Mouse (Mus musculus) erythroblast, embryonic 14.5 days (primary cell): Measurements from ENCODE around the gene Cacul1. TPM values are rescaled to one million over a fixed set of nuclear protein-coding genes. Genes with fewer than 3 reads are reported as not detected.

Experiments
- H3K27me3 ChIP-seq: 2 replicates; pipeline ENCODE4 v1.6.1; 2012; ENCODE audit warnings: inconsistent platforms; ENCODE audit not compliant: control insufficient read depth
- H3K36me3 ChIP-seq: 2 replicates; pipeline ENCODE4 v1.6.1; 2012; ENCODE audit warnings: mild to moderate bottlenecking, inconsistent platforms; ENCODE audit not compliant: control insufficient read depth
- H3K4me1 ChIP-seq: 2 replicates; pipeline ENCODE4 v1.6.1; 2012; ENCODE audit warnings: inconsistent platforms; ENCODE audit not compliant: control insufficient read depth
- H3K4me3 ChIP-seq: replicated peaks from 2 replicates; pipeline ENCODE3; 2012; ENCODE audit warnings: moderate library complexity, mild to moderate bottlenecking, inconsistent platforms
- H3K9me3 ChIP-seq: 2 replicates; pipeline ENCODE4 v1.6.1; 2012; ENCODE audit warnings: low read length, inconsistent platforms, mixed read lengths; ENCODE audit not compliant: control insufficient read depth
- GATA1 ChIP-seq: IDR thresholded peaks from 2 replicates; pipeline ENCODE4 v1.6.1; 2012; ENCODE audit warnings: low read length, inconsistent platforms, mixed read lengths
- TAL1 ChIP-seq: IDR thresholded peaks from 3 replicates; pipeline ENCODE4 v1.6.1; 2012; ENCODE audit warnings: low read length, inconsistent platforms, mixed read lengths
- polyA plus RNA-seq: library from polyadenylated mRNA; stranded (reverse); fragments of >175 nt; gene quantifications from 2 replicates; pipeline ENCODE4 v1.2.3, GENCODE M21; 2012

Cacul1 gene
- polyA plus RNA-seq, 1 experiment: 1.6 TPM

- Histone ChIP-seq H3K9me3 (no peaks in the 10 kb centered on the region), H3K4me3 (no peak overlapping the region), H3K36me3 (peaks cover 17% of the 10 kb centered on the region), H3K4me1 (no peaks in the 10 kb centered on the region), H3K27me3 (no peaks in the 10 kb centered on the region)
- TF ChIP-seq GATA1 (no peak), TAL1 (no peak)
Observed at GRCm38 (mm10) chr19:60543302-60543701, 37.5 kb downstream of the Cacul1 start.

DNA sequence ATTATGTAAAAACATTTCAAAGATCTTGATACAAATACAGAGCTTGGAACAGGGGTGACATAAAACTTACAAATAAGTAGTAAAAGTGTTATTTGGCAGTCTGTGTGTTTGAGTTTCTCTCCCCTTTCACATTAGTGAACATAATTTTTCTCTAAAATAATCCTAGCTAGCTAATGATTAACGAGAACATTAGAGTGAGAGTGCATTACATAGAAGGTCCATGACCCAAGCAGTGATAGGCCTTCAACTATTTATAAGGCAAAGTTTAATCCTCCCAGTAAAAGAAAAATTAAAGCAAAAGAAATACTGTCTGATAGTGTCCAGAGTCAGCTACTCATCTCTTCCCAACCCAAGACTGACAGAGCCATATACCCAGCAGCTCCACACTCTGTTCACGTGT, 48.9 kb downstream of the Cacul1 start:
- Histone ChIP-seq H3K36me3 (peaks cover 35% of the 10 kb centered on the region), H3K27me3 (no peaks in the 10 kb centered on the region), H3K9me3 (no peaks in the 10 kb centered on the region), H3K4me1 (no peaks in the 10 kb centered on the region), H3K4me3 (no peak overlapping the region)
- TF ChIP-seq TAL1 (no peak), GATA1 (no peak)

GRCm38 (mm10) chr19:60530171-60530570, 50.7 kb downstream of the Cacul1 start:
- H3K4me3 ChIP-seq: no peak overlapping the region
- TF ChIP-seq TAL1: no peak
- TF ChIP-seq GATA1: no peak
- peaks cover 38% of the 10 kb centered on the region for H3K36me3 ChIP-seq
- H3K27me3 ChIP-seq: no peaks in the 10 kb centered on the region
- H3K4me1 ChIP-seq: no peaks in the 10 kb centered on the region
- H3K9me3 ChIP-seq: no peaks in the 10 kb centered on the region

GRCm38 (mm10) chr19:60529302-60529701, 51.5 kb downstream of the Cacul1 start:
- Histone ChIP-seq H3K9me3 (no peaks in the 10 kb centered on the region), H3K4me3 (no peak overlapping the region), H3K36me3 (peaks cover 35% of the 10 kb centered on the region), H3K4me1 (no peaks in the 10 kb centered on the region), H3K27me3 (no peaks in the 10 kb centered on the region)
- TF ChIP-seq GATA1 (no peak), TAL1 (no peak)

DNA sequence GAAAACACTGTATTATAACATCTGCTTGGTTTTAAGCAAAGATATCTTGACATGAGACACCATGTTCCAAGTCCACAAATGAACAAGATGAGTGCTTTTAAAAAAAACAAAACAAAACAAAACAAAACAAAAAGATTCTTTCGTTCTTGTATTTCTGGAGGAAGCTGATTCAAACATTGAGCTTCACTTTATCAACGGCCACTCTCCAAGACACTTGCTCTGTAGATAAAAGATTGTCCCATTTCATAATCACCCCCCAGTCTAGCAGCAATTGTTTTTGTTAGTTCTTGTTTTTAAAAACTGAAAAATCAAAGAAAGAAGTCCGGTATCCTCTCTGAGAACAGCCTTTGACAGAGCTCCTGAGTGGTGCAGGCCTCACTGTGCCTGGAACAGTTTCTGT, 52.2 kb downstream of the Cacul1 start:
- Histone ChIP-seq H3K36me3 (peaks cover 33% of the 10 kb centered on the region), H3K4me1 (no peaks in the 10 kb centered on the region), H3K4me3 (no peak overlapping the region), H3K9me3 (no peaks in the 10 kb centered on the region), H3K27me3 (no peaks in the 10 kb centered on the region)
- TF ChIP-seq TAL1: no peak
- TF ChIP-seq GATA1: no peak

DNA sequence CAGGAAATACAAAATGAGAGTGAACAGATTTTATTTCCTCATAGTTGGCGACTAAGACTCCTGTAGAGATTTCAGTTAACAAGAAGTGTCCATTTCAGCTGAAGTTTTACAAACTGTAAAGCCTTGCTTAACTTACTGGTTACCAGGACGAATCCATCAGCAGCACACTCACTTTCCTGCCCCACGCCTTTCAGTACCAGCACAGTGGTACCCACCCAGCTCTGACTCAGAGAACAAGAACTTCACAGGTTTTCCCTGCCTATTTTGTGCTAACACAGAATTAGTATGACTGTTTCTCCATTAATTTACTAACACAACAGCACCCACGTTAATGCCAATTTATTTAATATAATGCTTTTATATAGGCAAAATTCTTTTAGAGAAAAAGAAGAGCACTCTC, 53.9 kb downstream of the Cacul1 start:
- Histone ChIP-seq H3K4me1 (no peaks in the 10 kb centered on the region), H3K9me3 (no peaks in the 10 kb centered on the region), H3K36me3 (peaks cover 24% of the 10 kb centered on the region), H3K4me3 (no peak overlapping the region), H3K27me3 (no peaks in the 10 kb centered on the region)
- TF ChIP-seq TAL1 (no peak), GATA1 (no peak)

DNA sequence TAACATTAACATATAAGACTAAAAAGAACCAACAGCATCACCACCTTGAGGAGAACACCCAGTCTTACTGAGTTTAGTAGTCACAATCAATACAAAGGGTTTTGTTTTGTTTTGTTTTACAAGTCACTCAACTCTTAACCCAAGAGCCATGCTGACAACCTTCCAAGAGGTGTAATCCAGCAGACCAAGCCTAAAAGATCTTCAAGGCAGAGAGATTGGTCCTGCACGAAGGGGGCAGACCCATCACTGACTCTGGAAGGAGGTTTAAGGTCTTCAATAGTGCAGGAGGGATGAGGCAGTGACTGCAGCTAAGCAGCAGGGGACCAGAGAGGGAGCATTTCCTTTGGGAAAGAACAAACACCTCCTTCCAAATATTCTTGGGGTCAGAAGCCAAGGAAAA, 55.7 kb downstream of the Cacul1 start:
- H3K4me1 ChIP-seq: no peaks in the 10 kb centered on the region
- H3K9me3 ChIP-seq: no peaks in the 10 kb centered on the region
- no peak overlapping the region for H3K4me3 ChIP-seq
- peaks cover 18% of the 10 kb centered on the region for H3K36me3 ChIP-seq
- no peaks in the 10 kb centered on the region for H3K27me3 ChIP-seq
- TF ChIP-seq TAL1 (no peak), GATA1 (no peak)

GRCm38 (mm10) chr19:60524678-60525077, 56.1 kb downstream of the Cacul1 start:
- H3K9me3 ChIP-seq: no peaks in the 10 kb centered on the region
- no peak overlapping the region for H3K4me3 ChIP-seq
- peaks cover 18% of the 10 kb centered on the region for H3K36me3 ChIP-seq
- no peaks in the 10 kb centered on the region for H3K27me3 ChIP-seq
- TF ChIP-seq TAL1: no peak
- TF ChIP-seq GATA1: no peak
- H3K4me1 ChIP-seq: no peaks in the 10 kb centered on the region

GRCm38 (mm10) chr19:60520131-60520530, 60.7 kb downstream of the Cacul1 start:
- Histone ChIP-seq H3K4me1 (no peaks in the 10 kb centered on the region), H3K9me3 (no peaks in the 10 kb centered on the region), H3K36me3 (peaks cover 3% of the 10 kb centered on the region), H3K4me3 (no peak overlapping the region), H3K27me3 (no peaks in the 10 kb centered on the region)
- no peak for TF ChIP-seq TAL1
- no peak for TF ChIP-seq GATA1

DNA sequence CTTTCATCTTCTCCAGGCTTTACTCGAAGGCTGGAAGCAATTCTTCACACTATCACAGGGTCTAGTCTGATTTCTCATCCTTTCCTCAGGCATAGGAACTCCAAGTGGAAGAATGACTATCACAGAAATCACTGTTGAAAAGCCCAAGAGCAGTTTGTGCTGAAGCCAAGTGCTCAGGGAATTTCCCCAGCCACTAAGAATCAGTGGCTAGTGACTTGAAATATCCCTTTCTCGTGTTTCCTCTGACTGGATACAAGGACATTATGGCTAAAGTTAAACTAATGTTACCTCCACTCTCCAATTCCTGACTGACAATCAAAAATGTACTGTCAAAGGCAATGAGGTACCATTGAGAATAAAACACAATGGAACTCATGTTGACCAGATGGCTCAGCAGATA, 65.8 kb downstream of the Cacul1 start:
- H3K36me3 ChIP-seq: no peaks in the 10 kb centered on the region
- H3K4me3 ChIP-seq: no peak overlapping the region
- H3K27me3 ChIP-seq: no peaks in the 10 kb centered on the region
- TF ChIP-seq TAL1 (no peak), GATA1 (no peak)
- H3K9me3 ChIP-seq: no peaks in the 10 kb centered on the region
- no peaks in the 10 kb centered on the region for H3K4me1 ChIP-seq
